Mouse (Mus musculus): Measurements from ENCODE around the gene Anapc7.
"Not testable (repeated sequence)": the region's sequence is repeated elsewhere in the genome, so short reads cannot be mapped to it uniquely, and the experiment has no call there.

Anapc7 gene

GRCm38 (mm10) chr5:122452194-122452593 lies 30.7 kb downstream of the Anapc7 start:
- DNase-seq = no peak

- DNase-seq = no peak
These were observed 31.7 kb downstream of the Anapc7 start for GRCm38 (mm10) chr5:122453188-122453587.

- no peak for DNase-seq
These were observed 32.9 kb downstream of the Anapc7 start for GRCm38 (mm10) chr5:122454442-122454841.

- DNase-seq = no peak
These were observed 33.4 kb downstream of the Anapc7 start for GRCm38 (mm10) chr5:122454883-122455282.

- DNase-seq = no peak
These were observed 34.1 kb downstream of the Anapc7 start for GRCm38 (mm10) chr5:122455584-122455983.

GRCm38 (mm10) chr5:122457054-122457453 lies 35.6 kb downstream of the Anapc7 start:
- not testable (repeated sequence) for DNase-seq

DNA sequence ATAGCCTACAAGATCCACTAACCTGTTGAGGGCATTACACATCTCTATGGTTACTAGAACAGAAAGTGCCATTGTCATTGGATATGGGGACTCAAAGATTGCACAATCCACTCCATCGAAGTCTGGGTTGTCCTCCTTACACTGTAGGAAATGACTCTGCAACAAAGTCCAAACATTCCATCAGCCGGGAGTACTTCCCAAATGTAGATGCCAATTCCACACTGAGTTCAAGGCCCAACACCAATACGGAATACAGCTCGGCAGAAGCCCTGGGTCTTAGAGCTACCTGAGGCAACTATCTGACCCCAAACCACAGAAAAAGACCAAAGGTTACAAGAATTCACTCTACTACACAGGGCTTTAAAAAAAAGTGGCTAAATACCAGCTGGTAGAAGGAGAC lies 36.6 kb downstream of the Anapc7 start:
- DNase-seq = no peak

DNA sequence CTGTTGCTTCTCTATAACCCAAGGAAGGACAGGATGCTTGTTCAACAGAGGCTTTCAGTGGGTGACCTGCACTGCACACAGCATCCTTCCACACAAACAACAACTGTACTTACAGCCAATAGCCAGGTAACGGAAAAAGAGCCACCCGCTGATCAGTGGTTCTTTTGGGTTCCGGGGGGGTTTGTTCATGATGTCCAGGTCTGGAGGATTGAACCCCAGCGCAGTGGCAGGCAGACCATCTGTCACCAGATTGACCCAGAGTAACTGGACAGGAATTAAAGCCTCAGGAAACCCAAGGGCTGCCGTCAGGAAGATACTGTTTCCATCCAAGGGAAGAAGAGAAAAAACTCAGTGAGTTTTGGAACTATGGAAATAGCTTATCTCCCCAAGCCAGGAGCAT lies 37.8 kb downstream of the Anapc7 start:
- no peak for DNase-seq

DNA sequence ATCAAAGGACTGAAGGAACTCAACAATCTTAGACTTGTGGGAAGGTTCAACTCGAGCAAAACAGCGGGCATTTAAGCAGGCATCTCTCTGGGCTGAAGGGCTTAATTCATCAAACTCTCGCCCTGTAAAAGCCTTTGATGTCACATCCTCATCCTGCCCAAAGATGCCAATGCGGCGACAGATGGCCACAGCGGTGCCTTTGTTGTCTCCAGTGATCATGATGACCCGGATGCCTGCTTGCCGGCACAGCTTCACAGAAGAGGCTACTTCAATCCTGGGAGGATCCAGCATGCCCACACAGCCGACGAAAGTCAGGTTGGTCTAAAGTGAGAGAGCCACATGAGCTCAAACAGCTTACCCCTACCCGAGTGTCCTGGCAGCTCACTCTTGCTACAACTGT lies 39.2 kb downstream of the Anapc7 start:
- DNase-seq = no peak

- no peak for DNase-seq
These were observed 39.9 kb downstream of the Anapc7 start for GRCm38 (mm10) chr5:122461431-122461830.

- no peak for DNase-seq
These were observed 50.2 kb downstream of the Anapc7 start for GRCm38 (mm10) chr5:122471658-122472057.

GRCm38 (mm10) chr5:122474643-122475363 lies 53.3 kb downstream of the Anapc7 start:
- no peak for DNase-seq

DNA sequence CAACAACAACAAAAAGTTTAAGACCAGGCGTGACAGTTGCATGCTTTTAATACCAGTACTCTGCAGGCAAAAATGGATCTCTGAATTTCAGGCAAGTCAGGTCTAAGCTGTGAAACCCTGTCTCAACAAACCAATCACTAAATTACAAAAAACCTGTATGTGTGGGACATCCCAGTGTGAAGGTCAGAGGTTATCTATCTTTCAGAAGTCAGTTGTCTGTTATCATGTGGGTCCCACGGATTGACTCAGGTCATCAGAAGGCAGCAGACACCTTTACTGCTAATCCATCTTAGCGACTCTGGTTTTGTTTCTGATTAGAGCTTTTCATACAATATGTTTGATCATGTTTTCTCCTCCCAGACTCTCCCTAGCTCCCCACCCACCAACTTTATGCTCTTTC lies 54.6 kb downstream of the Anapc7 start:
- no peak for DNase-seq

DNA sequence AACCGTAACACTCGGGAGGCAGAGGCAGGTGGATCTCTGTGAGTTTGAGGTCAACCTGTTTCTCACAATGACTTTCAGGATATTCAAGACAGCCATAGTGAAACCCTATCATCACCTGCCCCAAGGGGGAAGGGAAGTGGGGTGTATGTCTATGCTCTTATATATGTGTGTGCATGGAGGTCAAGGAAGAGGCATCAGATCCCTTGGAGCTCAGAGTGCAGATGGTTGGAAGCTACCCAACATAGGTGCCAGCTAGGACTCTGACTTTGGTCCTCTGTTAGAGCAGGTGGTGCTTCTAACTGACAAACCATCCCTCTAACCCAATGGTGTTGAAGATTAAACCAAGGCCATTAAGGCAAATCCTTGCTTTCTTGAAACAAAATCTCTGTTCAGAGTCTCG lies 56.0 kb downstream of the Anapc7 start:
- DNase-seq = no peak

DNA sequence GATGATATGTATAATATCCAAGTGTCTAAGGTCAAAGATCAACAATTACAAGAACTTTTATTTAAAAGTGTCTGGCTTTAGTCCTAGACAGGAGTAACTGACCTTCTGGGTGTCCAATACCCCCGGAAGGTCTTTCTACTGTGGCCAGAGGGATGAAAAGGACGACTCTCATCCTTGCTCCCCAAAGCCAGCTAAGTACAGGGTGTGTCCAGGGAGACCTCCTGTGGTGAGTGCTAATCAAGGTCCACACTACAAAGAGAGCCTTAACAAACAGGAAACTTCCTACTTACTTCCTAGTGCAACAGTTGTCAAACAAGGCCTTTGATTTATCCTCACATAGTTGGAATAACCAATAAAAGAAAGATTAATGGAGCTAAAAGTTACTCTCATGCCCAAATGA lies 57.6 kb downstream of the Anapc7 start:
- no peak for DNase-seq

GRCm38 (mm10) chr5:122481844-122482243 lies 60.4 kb downstream of the Anapc7 start:
- DNase-seq = no peak

DNA sequence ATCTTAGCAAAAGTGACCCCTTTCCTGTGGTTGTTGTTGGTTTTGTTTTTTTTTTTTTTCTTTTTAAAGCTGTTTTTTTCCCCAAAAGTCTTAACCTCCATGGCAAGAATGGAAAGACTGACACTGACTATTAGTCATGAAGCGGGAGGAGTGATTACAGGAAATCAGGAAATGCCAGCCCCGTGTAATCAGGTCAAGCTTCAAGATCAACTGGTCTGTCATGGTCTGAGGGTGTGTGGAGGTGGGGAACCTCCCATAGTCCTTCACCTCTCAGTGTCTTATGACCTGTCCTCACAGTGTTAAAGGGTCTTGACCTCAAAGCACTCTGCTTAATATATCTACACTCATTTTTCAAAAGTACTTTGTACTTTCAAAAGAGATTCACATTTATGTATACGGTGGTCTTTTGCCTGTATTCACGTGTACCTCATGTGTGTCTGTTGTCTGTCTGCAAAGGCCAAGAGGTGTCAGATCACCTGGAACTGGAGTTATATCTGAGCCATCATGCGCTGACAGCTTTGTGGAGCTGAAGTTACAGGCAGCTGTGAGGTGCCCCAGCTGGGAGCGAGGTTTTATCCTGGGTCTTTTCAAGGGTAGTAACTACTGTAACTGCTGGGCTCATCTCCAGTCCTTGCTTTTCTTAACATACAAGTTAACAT lies 61.4 kb downstream of the Anapc7 start:
- DNase-seq = no peak

DNA sequence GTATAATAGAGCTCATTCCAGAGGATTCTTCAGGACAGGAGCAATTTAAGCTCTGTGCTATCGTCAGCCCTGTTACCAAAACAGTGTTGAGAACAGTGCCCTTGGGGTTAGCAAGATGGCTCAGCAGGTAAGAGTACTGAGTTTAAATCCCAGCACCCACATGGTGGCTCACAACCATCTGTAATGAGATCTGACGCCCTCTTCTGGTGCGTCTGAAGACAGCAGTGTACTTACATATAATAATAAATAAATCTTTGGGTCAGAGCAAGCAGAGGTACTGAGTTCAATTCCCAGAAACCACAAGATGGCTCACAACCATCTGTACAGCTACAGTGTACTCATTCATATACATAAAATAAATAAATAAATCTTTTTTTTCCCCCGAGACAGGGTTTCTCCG lies 64.8 kb downstream of the Anapc7 start:
- DNase-seq = not testable (repeated sequence)

DNA sequence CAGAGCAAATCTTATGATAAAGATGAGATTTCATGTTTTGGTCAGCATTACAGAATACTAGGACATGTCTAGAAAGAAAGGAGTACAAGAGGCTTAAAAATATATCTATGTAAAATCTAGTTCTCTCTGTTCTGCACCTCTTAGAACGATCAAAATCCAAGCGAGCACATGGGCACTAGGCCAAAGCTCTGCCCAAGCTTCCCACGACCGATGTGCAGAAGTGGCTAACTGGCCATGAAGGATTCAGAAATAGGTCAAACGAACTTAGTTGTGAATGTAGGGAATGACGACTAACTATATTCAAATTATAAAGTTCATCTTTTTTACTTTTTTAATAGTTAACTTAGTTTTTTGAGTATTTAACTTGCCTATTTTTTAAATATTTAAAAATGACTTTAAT lies 66.3 kb downstream of the Anapc7 start:
- DNase-seq = no peak

DNA sequence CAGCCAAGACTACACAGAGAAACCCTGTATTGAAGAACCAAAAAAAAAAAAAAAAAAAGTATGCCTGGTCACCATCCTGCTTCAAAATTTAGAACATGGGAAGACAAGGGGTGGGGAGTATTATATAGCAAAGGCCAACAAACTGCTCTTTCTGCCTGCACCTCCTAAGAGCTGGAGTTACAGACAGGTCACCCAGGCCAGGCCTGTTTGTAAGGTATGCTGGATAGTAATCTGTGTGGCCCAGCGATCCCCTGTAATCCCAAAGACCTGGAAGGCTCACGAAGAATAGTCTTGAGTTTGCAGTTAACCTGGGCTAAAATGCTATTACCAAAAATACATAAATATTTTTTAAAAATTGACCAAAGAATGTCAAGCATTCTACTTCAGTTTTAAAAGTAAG lies 68.7 kb downstream of the Anapc7 start:
- no peak for DNase-seq

- no peak for DNase-seq
These were observed 69.9 kb downstream of the Anapc7 start for GRCm38 (mm10) chr5:122491385-122491784.

GRCm38 (mm10) chr5:122493035-122493434 lies 71.5 kb downstream of the Anapc7 start:
- DNase-seq = no peak

GRCm38 (mm10) chr5:122494449-122494848 lies 73.0 kb downstream of the Anapc7 start:
- DNase-seq = no peak
